Mouse (Mus musculus): ENCODE measurements at regions not wholly inside any gene's neighbourhood (a gene's known extent, or its start where the extent isn't known, plus 50 kb on each side); places are given as distances from the start of the nearest gene placed in this dataset.
A peak's percentile ranks its signal among the peaks of the same experiment; 100 is the strongest.

GRCm38 (mm10) chr11:20913042-20913441 is 82.2 kb upstream of the Lgalsl start:
- H3K27me3 ChIP-seq (ENCODE audit: low read depth, poor library complexity, severe bottlenecking): no peaks in the 10 kb centered on the region
- WGBS: 90% methylated on average over 2 of the region's 2 CpGs
- no peak overlapping the region for H3K4me3 ChIP-seq
- no peaks in the 10 kb centered on the region for H3K36me3 ChIP-seq
- no peak overlapping the region for H3K27ac ChIP-seq (replicated peaks)
- no peak for DNase-seq (ENCODE audit: low spot score)
- H3K4me1 ChIP-seq: peaks cover 24% of the 10 kb centered on the region
- H3K9me3 ChIP-seq (replicated peaks): no peaks in the 10 kb centered on the region

DNA sequence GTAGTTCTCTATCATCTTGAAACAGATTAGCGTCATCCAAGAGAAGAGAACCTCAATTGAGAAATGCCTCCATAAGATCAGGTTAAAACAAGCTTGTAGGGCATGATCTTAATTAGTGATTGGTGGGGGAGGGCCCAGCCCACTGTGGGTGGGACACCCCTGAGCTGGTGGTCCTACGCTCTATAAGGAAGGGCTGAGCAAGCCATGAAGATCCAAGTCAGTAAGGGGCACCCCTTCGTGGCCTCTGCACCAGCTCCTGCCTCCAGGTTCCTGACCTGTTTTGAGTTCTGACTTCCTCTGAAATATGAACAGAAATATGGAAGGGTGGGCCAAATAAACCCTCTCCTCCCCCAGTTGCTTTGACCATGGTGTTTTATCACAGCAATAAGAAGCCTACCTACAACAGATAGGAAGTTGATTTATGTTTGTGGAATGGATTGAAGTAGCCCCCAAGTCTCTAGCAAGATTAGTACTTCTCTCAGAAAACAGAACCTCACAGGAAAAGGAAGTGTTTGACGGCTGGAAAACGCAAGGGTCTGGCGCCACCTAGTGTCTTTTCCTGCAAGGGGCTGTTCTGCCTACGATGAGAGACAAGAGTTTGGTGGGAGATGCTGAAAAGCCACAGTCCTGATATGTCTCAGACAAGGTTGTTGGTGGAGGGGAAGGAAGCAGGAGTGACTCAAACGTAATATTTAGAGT is 82.9 kb upstream of the Lgalsl start:
- Histone ChIP-seq H3K9me3 (replicated peaks) (no peaks in the 10 kb centered on the region), H3K4me1 (peaks cover 24% of the 10 kb centered on the region), H3K36me3 (no peaks in the 10 kb centered on the region), H3K27me3 (ENCODE audit: low read depth, poor library complexity, severe bottlenecking) (no peaks in the 10 kb centered on the region), H3K27ac (replicated peaks) (peak overlapping the region; percentile 59; the same call in 1 of the 2 replicates), H3K4me3 (no peak overlapping the region)
- DNase-seq (ENCODE audit: low spot score): peak; percentile 84
- 27% methylated on average over 8 of the region's 8 CpGs for WGBS

- Histone ChIP-seq H3K27ac (replicated peaks) (0 out of 2 replicates have a peak overlapping the region, but pooled peaks have one; percentile 71), H3K27me3 (ENCODE audit: low read depth, poor library complexity, severe bottlenecking) (no peaks in the 10 kb centered on the region), H3K4me3 (no peak overlapping the region), H3K9me3 (replicated peaks) (no peaks in the 10 kb centered on the region), H3K36me3 (no peaks in the 10 kb centered on the region), H3K4me1 (peaks cover 24% of the 10 kb centered on the region)
- WGBS: 85% methylated on average over 12 of the region's 12 CpGs
- DNase-seq (ENCODE audit: low spot score): no peak
These were observed 83.6 kb upstream of the Lgalsl start for GRCm38 (mm10) chr11:20914297-20914997.

GRCm38 (mm10) chr11:20915182-20915602 is 84.3 kb upstream of the Lgalsl start:
- DNase-seq (ENCODE audit: low spot score): no peak
- peak overlapping the region; percentile 71; the same call in 1 of the 2 replicates for H3K27ac ChIP-seq (replicated peaks)

GRCm38 (mm10) chr11:20915687-20916432 is 85.0 kb upstream of the Lgalsl start:
- DNase-seq (ENCODE audit: low spot score): no peak
- Histone ChIP-seq H3K4me3 (no peak overlapping the region), H3K36me3 (no peaks in the 10 kb centered on the region), H3K27ac (replicated peaks) (peak overlapping the region; percentile 73), H3K27me3 (ENCODE audit: low read depth, poor library complexity, severe bottlenecking) (no peaks in the 10 kb centered on the region), H3K9me3 (replicated peaks) (no peaks in the 10 kb centered on the region), H3K4me1 (peaks cover 24% of the 10 kb centered on the region)
- 52% methylated on average over 7 of the region's 7 CpGs for WGBS

More at GRCm38 (mm10) chr11:20915182-20915602, 84.3 kb upstream of the Lgalsl start:
- peaks cover 24% of the 10 kb centered on the region for H3K4me1 ChIP-seq
- H3K9me3 ChIP-seq (replicated peaks): no peaks in the 10 kb centered on the region
- no peak overlapping the region for H3K4me3 ChIP-seq
- WGBS: 66% methylated on average over 8 of the region's 8 CpGs
- H3K27me3 ChIP-seq (ENCODE audit: low read depth, poor library complexity, severe bottlenecking): no peaks in the 10 kb centered on the region
- H3K36me3 ChIP-seq: no peaks in the 10 kb centered on the region

- Histone ChIP-seq H3K27me3 (ENCODE audit: low read depth, poor library complexity, severe bottlenecking) (no peaks in the 10 kb centered on the region), H3K9me3 (replicated peaks) (no peaks in the 10 kb centered on the region), H3K27ac (replicated peaks) (no peak overlapping the region), H3K36me3 (no peaks in the 10 kb centered on the region), H3K4me3 (no peak overlapping the region), H3K4me1 (peaks cover 26% of the 10 kb centered on the region)
- no peak for DNase-seq (ENCODE audit: low spot score)
- 82% methylated on average over 6 of the region's 6 CpGs for WGBS
These were observed 85.6 kb upstream of the Lgalsl start for GRCm38 (mm10) chr11:20916473-20916911.

DNA sequence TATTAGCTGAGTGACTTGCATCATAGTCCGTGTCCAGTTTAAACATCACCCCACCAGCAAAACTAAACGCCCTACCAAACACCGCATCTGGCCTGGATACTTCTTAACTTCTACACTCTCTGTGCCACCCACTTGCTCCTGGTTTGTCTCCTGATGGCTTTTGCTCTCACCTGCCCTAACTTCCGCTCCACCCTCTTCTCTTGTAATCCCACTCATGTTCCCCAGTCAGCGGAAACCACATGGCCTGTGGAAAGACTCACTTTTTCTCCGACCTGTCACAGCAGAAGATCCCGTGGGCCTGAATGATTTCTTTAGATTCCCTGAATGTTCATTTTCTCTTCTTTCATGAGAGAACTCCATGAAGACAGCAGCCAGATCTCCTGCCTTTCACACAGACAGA is 86.1 kb upstream of the Lgalsl start:
- Histone ChIP-seq H3K27me3 (ENCODE audit: low read depth, poor library complexity, severe bottlenecking) (no peaks in the 10 kb centered on the region), H3K9me3 (replicated peaks) (no peaks in the 10 kb centered on the region), H3K36me3 (no peaks in the 10 kb centered on the region), H3K27ac (replicated peaks) (no peak overlapping the region), H3K4me3 (no peak overlapping the region), H3K4me1 (peaks cover 31% of the 10 kb centered on the region)
- WGBS: 94% methylated on average over 7 of the region's 7 CpGs
- no peak for DNase-seq (ENCODE audit: low spot score)

- Histone ChIP-seq H3K4me1 (peaks cover 36% of the 10 kb centered on the region), H3K9me3 (replicated peaks) (no peaks in the 10 kb centered on the region), H3K36me3 (no peaks in the 10 kb centered on the region), H3K27me3 (ENCODE audit: low read depth, poor library complexity, severe bottlenecking) (no peaks in the 10 kb centered on the region), H3K4me3 (no peak overlapping the region), H3K27ac (replicated peaks) (no peak overlapping the region)
- 78% methylated on average over 5 of the region's 5 CpGs for WGBS
- DNase-seq (ENCODE audit: low spot score): no peak
These were observed 86.6 kb upstream of the Lgalsl start for GRCm38 (mm10) chr11:20917483-20917882.

- Histone ChIP-seq H3K36me3 (no peaks in the 10 kb centered on the region), H3K9me3 (replicated peaks) (no peaks in the 10 kb centered on the region), H3K4me1 (peaks cover 34% of the 10 kb centered on the region), H3K27ac (replicated peaks) (peak overlapping the region; percentile 68), H3K4me3 (no peak overlapping the region), H3K27me3 (ENCODE audit: low read depth, poor library complexity, severe bottlenecking) (no peaks in the 10 kb centered on the region)
- WGBS: 42% methylated on average over 6 of the region's 6 CpGs
- DNase-seq (ENCODE audit: low spot score): peak; percentile 68
These were observed 92.3 kb upstream of the Lgalsl start for GRCm38 (mm10) chr11:20923115-20923514.

DNA sequence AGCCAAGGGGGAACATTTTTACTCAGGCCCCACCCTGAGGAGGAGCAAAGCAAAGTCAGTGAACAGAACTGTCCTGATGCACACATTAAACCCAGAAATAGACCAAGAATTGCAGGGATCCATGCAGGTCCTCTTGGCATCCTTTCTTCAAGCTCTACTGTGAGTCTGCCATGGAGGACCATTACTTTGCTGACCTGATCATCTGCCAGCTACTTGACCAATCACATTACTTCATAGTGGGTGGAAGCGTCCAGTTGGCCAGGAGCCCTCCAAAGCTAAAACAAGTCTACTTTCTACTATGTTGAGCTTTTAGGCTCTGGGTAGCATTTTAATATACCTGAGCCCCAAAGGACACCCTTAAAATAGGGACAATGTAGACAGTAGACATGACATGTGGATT is 98.6 kb upstream of the Lgalsl start:
- Histone ChIP-seq H3K4me1 (peaks cover 13% of the 10 kb centered on the region), H3K36me3 (no peaks in the 10 kb centered on the region), H3K9me3 (replicated peaks) (no peaks in the 10 kb centered on the region), H3K4me3 (no peak overlapping the region), H3K27me3 (ENCODE audit: low read depth, poor library complexity, severe bottlenecking) (no peaks in the 10 kb centered on the region), H3K27ac (replicated peaks) (no peak overlapping the region)
- WGBS: 91% methylated on average over 1 of the region's 1 CpGs
- DNase-seq (ENCODE audit: low spot score): no peak

- peaks cover 20% of the 10 kb centered on the region for H3K4me1 ChIP-seq
- DNase-seq (ENCODE audit: low spot score): peak; percentile 5
- 68% methylated on average over 2 of the region's 2 CpGs for WGBS
- no peaks in the 10 kb centered on the region for H3K36me3 ChIP-seq
- H3K4me3 ChIP-seq: no peak overlapping the region
- no peak overlapping the region for H3K27ac ChIP-seq (replicated peaks)
- no peaks in the 10 kb centered on the region for H3K9me3 ChIP-seq (replicated peaks)
- H3K27me3 ChIP-seq (ENCODE audit: low read depth, poor library complexity, severe bottlenecking): no peaks in the 10 kb centered on the region
These were observed 99.2 kb upstream of the Lgalsl start for GRCm38 (mm10) chr11:20930045-20930444.

DNA sequence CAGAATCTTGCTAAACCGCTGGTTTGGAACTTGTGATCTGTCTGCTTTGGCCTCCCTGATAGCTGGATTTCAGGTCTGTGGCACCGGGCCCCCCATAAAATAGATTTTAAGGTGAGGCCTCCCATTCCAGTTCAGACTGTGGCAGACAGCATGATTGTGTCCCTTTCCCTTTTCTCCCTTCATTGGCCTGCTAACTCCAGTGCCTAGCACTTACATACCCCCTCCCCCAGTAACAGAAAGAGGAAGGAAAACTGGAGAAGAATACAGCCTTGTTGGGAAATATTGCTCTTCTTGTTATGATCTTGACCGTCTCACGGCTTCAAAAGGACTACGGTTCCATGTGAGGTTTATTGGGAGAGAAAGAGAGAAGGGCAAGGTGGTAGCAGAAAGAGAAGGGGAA is 99.7 kb upstream of the Lgalsl start:
- peak; percentile 9 for DNase-seq (ENCODE audit: low spot score)
- H3K4me1 ChIP-seq: peaks cover 21% of the 10 kb centered on the region
- H3K27me3 ChIP-seq (ENCODE audit: low read depth, poor library complexity, severe bottlenecking): no peaks in the 10 kb centered on the region
- no peak overlapping the region for H3K27ac ChIP-seq (replicated peaks)
- H3K4me3 ChIP-seq: no peak overlapping the region
- 88% methylated on average over 5 of the region's 5 CpGs for WGBS
- H3K9me3 ChIP-seq (replicated peaks): no peaks in the 10 kb centered on the region
- H3K36me3 ChIP-seq: no peaks in the 10 kb centered on the region

All from midbrain, embryonic 10.5 days (tissue).